Mouse (Mus musculus) lung, embryonic 14.5 days (tissue): Measurements from ENCODE around the gene Ccdc149. TPM values are rescaled to one million over a fixed set of nuclear protein-coding genes. Genes with fewer than 3 reads are reported as not detected.

Source experiments
- ATAC-seq: fragments of 200-750 bp; cut with Nextera tagmentation; 2 replicates; pipeline ENCODE4 v1.8.0; 2017; ENCODE audit warnings: mild to moderate bottlenecking, moderate TSS enrichment, moderate library complexity; ENCODE audit not compliant: insufficient read depth
- DNase-seq: peaks from one replicate; pipeline ENCODE4 v3.0.0-alpha.2; 2015
- H3K27ac ChIP-seq: fragments of 300-500 bp; sonication (generic); 2 replicates; pipeline ENCODE4 v1.5.1; 2014; ENCODE audit warnings: low read depth, mild to moderate bottlenecking, moderate library complexity
- H3K27me3 ChIP-seq: fragments of 300-500 bp; sonication (generic); 2 replicates; pipeline ENCODE4 v1.6.1; 2014; ENCODE audit warnings: low read length, control low read depth; ENCODE audit not compliant: insufficient read depth
- H3K36me3 ChIP-seq: fragments of 300-500 bp; sonication (generic); 2 replicates; pipeline ENCODE4 v1.6.1; 2014; ENCODE audit warnings: control low read depth; ENCODE audit not compliant: insufficient read depth
- H3K4me1 ChIP-seq: fragments of 300-500 bp; sonication (generic); 2 replicates; pipeline ENCODE4 v1.6.1; 2014; ENCODE audit warnings: antibody characterized with exemption, control low read depth; ENCODE audit not compliant: insufficient read depth
- H3K4me2 ChIP-seq: fragments of 300-500 bp; sonication (generic); 2 replicates; pipeline ENCODE4 v1.6.1; 2014; ENCODE audit warnings: mild to moderate bottlenecking
- H3K4me3 ChIP-seq: fragments of 300-500 bp; sonication (generic); 2 replicates; pipeline ENCODE4 v1.5.1; 2014; ENCODE audit warnings: low read depth, low read length
- H3K9ac ChIP-seq: fragments of 300-500 bp; sonication (generic); 2 replicates; pipeline ENCODE4 v1.6.1; 2014
- H3K9me3 ChIP-seq: fragments of 300-500 bp; sonication (generic); 2 replicates; pipeline ENCODE4 v1.6.1; 2016; ENCODE audit warnings: low read depth, low read length, control low read depth
- CTCF ChIP-seq: IDR thresholded peaks from 2 replicates; pipeline ENCODE4 v1.5.1; 2016; ENCODE audit warnings: antibody characterized with exemption, low read depth
- WGBS: fragments of 180-500 bp; shearing (Covaris S2); extraction: QIAGEN DNeasy Blood & Tissue Kit; methylation state at CpG from one replicate; pipeline ENCODE4 v1.1.7; 2014; 5-methylcytosine and 5-hydroxymethylcytosine counted together
- polyA plus RNA-seq: library from polyadenylated mRNA; unstranded; fragments of >200 nt; fragmentation: Nextera tagmentation; extraction: Ambion mirVana; gene quantifications from 2 replicates; pipeline ENCODE4 v1.2.1, GENCODE M21; 2014

Gene Ccdc149
- polyA plus RNA-seq, 1 experiment from 2014 or later, result 2.8 TPM

DNA sequence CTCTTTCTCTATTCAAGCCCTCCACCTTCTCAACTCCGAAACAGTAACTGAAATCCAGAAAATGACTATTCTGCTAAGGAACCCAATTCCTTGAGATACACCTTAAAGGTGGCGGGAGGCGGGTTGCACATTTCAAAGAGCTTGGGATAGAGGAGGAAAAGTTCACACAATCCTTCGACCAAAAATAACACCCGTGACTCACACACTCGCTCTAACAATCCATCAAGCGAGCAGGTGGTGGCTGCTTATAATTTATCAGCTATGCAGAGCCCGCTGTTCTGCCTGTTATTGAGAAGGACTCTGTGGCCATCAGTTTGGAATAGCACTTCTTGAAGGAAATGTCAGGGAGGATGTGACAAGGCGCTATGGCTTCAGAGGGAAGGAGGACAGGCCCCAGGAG lies 45.5 kb downstream of the Ccdc149 start:
- Histone ChIP-seq H3K27me3 (no peaks in the 10 kb centered on the region), H3K27ac (no peak overlapping the region), H3K9ac (no peak overlapping the region), H3K9me3 (no peaks in the 10 kb centered on the region), H3K4me1 (no peaks in the 10 kb centered on the region), H3K4me2 (no peak overlapping the region), H3K4me3 (no peak overlapping the region), H3K36me3 (no peaks in the 10 kb centered on the region)
- ATAC-seq (no peak), DNase-seq (no peak)
- 72% methylated on average over 9 of the region's 9 CpGs for WGBS
- TF ChIP-seq CTCF, result no peak

DNA sequence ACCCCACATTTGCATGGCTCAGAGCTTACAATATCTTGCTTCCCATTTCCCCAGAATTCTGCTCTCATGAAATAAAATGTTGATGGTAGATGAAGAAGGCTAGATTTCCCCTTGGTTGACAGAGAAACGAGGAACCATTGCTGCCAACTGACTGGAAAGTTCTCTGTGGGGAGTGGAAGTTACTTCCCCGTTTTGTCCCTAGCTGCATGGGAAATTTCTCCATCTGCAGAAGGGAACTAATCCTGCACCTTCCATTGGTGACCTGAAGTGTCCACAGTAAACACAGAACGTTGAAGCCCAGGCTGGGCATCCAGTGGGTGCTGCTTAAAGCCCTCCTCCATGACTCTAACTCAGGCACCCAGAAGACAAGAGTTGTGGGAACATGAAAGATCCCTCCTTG lies 47.4 kb downstream of the Ccdc149 start:
- no peaks in the 10 kb centered on the region for H3K36me3 ChIP-seq
- 69% methylated on average over 3 of the region's 3 CpGs for WGBS
- no peaks in the 10 kb centered on the region for H3K9me3 ChIP-seq
- no peaks in the 10 kb centered on the region for H3K4me1 ChIP-seq
- no peak overlapping the region for H3K9ac ChIP-seq
- no peaks in the 10 kb centered on the region for H3K27me3 ChIP-seq
- no peak for TF ChIP-seq CTCF
- ATAC-seq (no peak), DNase-seq (no peak)
- no peak overlapping the region for H3K27ac ChIP-seq
- H3K4me3 ChIP-seq, result no peak overlapping the region
- no peak overlapping the region for H3K4me2 ChIP-seq

DNA sequence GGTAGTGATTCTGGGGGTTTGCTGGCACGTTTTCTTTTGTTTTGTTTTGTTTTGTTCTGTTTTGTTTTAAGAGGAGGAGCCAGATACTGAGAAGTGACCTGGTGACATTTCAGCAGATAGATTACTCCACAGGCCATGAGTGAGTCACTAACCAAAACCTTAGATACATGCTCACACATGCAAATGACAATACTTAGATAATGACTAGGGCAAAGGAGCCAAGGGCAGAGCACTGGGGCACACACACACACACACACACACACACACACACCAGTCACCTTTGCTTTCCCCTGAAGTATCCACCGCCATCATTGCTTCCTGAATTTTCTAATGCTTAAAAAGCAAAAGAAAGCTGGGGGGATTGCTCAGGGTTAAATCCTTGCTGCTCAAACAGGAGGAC lies 54.8 kb downstream of the Ccdc149 start:
- Histone ChIP-seq H3K4me2 (no peak overlapping the region), H3K27me3 (no peaks in the 10 kb centered on the region), H3K9ac (no peak overlapping the region), H3K36me3 (no peaks in the 10 kb centered on the region), H3K9me3 (no peaks in the 10 kb centered on the region), H3K4me1 (no peaks in the 10 kb centered on the region), H3K27ac (no peak overlapping the region), H3K4me3 (no peak overlapping the region)
- ATAC-seq (no peak), DNase-seq (no peak)
- WGBS, result 56% methylated on average over 2 of the region's 2 CpGs
- no peak for TF ChIP-seq CTCF

DNA sequence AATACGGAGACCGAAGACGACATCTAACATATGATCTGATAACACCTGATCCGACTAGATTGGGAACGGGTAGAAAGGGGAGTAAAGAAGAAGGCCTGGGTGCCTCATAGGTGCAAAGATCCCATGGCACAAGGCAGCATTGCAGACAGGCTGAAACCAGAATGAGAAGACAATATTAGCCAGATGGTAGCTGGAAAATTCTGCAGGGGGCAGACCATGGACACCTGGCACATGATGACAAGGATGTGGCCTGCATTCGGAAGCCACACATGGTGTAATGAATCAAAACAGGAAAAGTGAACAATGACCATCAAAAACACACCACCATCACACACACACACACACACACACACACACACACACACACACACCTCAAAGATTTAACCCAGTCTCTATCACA lies 55.4 kb downstream of the Ccdc149 start:
- DNase-seq (no peak), ATAC-seq (no peak)
- no peaks in the 10 kb centered on the region for H3K4me1 ChIP-seq
- no peaks in the 10 kb centered on the region for H3K36me3 ChIP-seq
- no peak overlapping the region for H3K4me2 ChIP-seq
- H3K9me3 ChIP-seq, result no peaks in the 10 kb centered on the region
- WGBS, result 80% methylated on average over 6 of the region's 6 CpGs
- no peak overlapping the region for H3K4me3 ChIP-seq
- H3K27me3 ChIP-seq, result no peaks in the 10 kb centered on the region
- H3K9ac ChIP-seq, result no peak overlapping the region
- no peak overlapping the region for H3K27ac ChIP-seq
- no peak for TF ChIP-seq CTCF

DNA sequence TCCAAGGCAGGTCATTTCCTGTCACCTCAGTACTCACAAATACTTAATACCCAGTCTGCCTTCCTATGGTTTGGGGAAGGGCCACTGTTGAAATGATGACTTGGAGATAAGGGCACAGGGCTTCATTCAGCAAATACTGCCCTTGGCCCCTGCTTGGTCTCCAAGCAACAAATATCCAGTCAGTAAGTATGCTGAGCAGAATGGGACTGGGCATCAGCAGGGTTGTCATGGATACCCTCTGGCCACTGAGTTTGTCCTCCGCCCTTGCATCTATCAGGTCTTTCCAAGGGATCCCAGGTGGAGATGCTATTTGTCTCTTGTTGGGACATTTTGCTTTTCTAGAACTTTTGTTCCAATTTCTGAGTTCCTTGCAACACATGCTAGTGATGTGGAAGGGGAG lies 56.1 kb downstream of the Ccdc149 start:
- H3K4me1 ChIP-seq, result no peaks in the 10 kb centered on the region
- H3K36me3 ChIP-seq, result no peaks in the 10 kb centered on the region
- no peak for ATAC-seq
- H3K9me3 ChIP-seq, result no peaks in the 10 kb centered on the region
- H3K4me2 ChIP-seq, result no peak overlapping the region
- H3K4me3 ChIP-seq, result no peak overlapping the region
- no peak for DNase-seq
- H3K27me3 ChIP-seq, result no peaks in the 10 kb centered on the region
- 69% methylated on average over 1 of the region's 1 CpGs for WGBS
- no peak for TF ChIP-seq CTCF
- H3K27ac ChIP-seq, result no peak overlapping the region
- no peak overlapping the region for H3K9ac ChIP-seq

DNA sequence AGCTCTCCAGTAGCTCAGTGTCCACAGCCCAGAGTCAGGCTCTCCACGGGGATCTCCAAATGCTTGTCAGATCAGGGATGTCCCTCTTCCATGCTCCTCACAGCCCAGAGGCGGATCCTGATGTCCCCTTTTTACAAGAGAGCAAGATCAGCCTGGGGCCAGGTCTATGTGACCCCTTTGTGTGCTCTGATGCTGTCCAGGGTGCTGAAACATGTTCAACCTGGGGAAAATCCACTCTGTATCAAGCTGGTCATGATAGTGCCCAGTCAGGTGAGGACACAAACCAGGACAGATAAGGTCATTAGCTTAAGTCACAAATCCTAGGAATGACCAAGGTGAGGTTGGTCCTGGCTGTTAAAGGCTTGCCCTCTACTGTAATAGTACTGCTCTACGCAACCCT lies 59.8 kb downstream of the Ccdc149 start:
- H3K4me1 ChIP-seq, result no peaks in the 10 kb centered on the region
- no peaks in the 10 kb centered on the region for H3K9me3 ChIP-seq
- no peaks in the 10 kb centered on the region for H3K27me3 ChIP-seq
- WGBS, result 57% methylated on average over 3 of the region's 3 CpGs
- no peaks in the 10 kb centered on the region for H3K36me3 ChIP-seq
- TF ChIP-seq CTCF, result no peak
- H3K4me3 ChIP-seq, result no peak overlapping the region
- H3K4me2 ChIP-seq, result no peak overlapping the region
- no peak overlapping the region for H3K27ac ChIP-seq
- no peak for ATAC-seq
- H3K9ac ChIP-seq, result no peak overlapping the region
- peak; percentile 81 for DNase-seq

DNA sequence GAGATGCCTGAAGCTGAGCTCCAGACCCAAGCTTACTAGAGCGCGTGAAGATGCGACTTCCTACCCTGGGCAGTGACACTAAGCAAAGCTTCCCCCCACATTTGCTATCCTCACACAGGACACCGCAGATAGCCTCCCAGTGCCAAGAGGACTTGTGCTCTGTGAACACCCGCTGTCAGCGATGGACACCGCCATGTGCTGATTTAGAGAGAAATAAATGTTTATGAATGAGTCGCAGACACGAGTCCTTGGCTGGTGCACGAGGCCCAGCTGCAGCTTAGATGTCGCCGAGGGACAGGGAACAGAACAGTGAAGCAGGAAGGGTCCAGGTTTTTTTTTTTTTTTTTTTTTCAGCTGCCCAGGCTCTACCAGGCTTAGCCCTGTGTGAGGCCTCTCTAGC lies 61.1 kb downstream of the Ccdc149 start:
- Histone ChIP-seq H3K36me3 (no peaks in the 10 kb centered on the region), H3K4me2 (no peak overlapping the region), H3K4me3 (no peak overlapping the region), H3K9me3 (no peaks in the 10 kb centered on the region), H3K27ac (no peak overlapping the region), H3K27me3 (no peaks in the 10 kb centered on the region), H3K9ac (no peak overlapping the region), H3K4me1 (no peaks in the 10 kb centered on the region)
- ATAC-seq (no peak), DNase-seq (peak; percentile 24)
- WGBS, result 62% methylated on average over 12 of the region's 12 CpGs
- no peak for TF ChIP-seq CTCF

DNA sequence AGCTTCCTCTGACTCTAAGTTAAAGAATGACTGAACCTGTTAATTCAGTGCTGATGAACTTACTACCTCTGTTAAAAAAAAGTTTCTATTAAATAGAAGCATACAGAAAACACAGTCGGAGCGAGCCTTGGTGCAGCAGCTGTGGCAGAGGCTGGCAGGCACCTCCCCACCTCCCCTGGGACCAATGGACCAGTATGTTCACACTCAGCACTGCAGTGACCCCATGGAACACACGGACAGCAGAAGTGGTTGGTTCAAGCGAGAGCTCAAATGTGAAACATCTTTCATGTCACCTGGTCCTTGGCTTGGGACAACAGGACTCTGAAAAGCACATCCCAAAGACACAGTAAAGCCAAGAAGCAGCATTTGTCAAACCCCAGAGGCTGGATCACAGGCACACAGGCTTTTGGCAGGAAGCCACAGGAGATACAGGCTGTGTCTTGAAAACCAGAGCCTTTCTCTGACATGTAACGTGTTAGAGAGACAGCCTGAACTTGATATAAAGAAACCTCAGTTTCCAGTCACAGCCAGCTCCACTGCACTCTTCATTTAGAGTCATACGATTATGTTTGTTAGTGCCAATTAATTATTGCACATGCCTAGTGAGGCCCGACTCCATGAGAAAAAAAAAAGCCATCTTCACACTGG lies 62.5 kb downstream of the Ccdc149 start:
- Histone ChIP-seq H3K4me2 (no peak overlapping the region), H3K4me1 (no peaks in the 10 kb centered on the region), H3K9me3 (no peaks in the 10 kb centered on the region), H3K36me3 (no peaks in the 10 kb centered on the region), H3K9ac (no peak overlapping the region), H3K27ac (no peak overlapping the region), H3K27me3 (no peaks in the 10 kb centered on the region), H3K4me3 (no peak overlapping the region)
- 44% methylated on average over 7 of the region's 7 CpGs for WGBS
- TF ChIP-seq CTCF, result no peak
- peak; percentile 74 for DNase-seq
- ATAC-seq, result no peak
